Mouse (Mus musculus) lung, embryonic 15.5 days (tissue): ENCODE results near the gene Fastkd5. TPM values are rescaled to one million over a fixed set of nuclear protein-coding genes. Genes with fewer than 3 reads are reported as not detected.
A peak's percentile ranks its signal among the peaks of the same experiment; 100 is the strongest.

Experiments used
- ATAC-seq: fragments of 200-750 bp; cut with Nextera tagmentation; 2 replicates; pipeline ENCODE4 v1.8.0; 2017; ENCODE audit warnings: moderate number of reproducible peaks, borderline replicate concordance; ENCODE audit not compliant: low FRiP score, low TSS enrichment; ENCODE audit errors: extremely low read depth
- H3K27ac ChIP-seq: fragments of 300-500 bp; sonication (generic); 2 replicates; pipeline ENCODE4 v1.5.1; 2015; ENCODE audit warnings: moderate library complexity, mild to moderate bottlenecking, inconsistent platforms
- H3K27me3 ChIP-seq: fragments of 300-500 bp; sonication (generic); 2 replicates; pipeline ENCODE4 v1.6.1; 2015; ENCODE audit warnings: inconsistent platforms
- H3K36me3 ChIP-seq: fragments of 300-500 bp; sonication (generic); 2 replicates; pipeline ENCODE4 v1.6.1; 2015; ENCODE audit warnings: inconsistent platforms
- H3K4me1 ChIP-seq: fragments of 300-500 bp; sonication (generic); 2 replicates; pipeline ENCODE4 v1.6.1; 2015; ENCODE audit warnings: inconsistent platforms
- H3K4me2 ChIP-seq: fragments of 300-500 bp; sonication (generic); 2 replicates; pipeline ENCODE4 v1.6.1; 2015; ENCODE audit warnings: inconsistent platforms, mild to moderate bottlenecking, moderate library complexity
- H3K4me3 ChIP-seq: fragments of 300-500 bp; sonication (generic); 2 replicates; pipeline ENCODE4 v1.5.1; 2015; ENCODE audit warnings: mild to moderate bottlenecking, inconsistent platforms
- H3K9ac ChIP-seq: fragments of 300-500 bp; sonication (generic); 2 replicates; pipeline ENCODE4 v1.6.1; 2015; ENCODE audit warnings: inconsistent platforms
- H3K9me3 ChIP-seq: fragments of 300-500 bp; sonication (generic); 2 replicates; pipeline ENCODE4 v1.6.1; 2016; ENCODE audit warnings: inconsistent platforms
- WGBS: fragments of 180-500 bp; shearing (Covaris S2); methylation state at CpG from one replicate; pipeline ENCODE4 v1.1.7; 2015; 5-methylcytosine and 5-hydroxymethylcytosine counted together
- polyA plus RNA-seq: library from polyadenylated mRNA; unstranded; fragments of >200 nt; fragmentation: Nextera tagmentation; extraction: Ambion mirVana; gene quantifications from 2 replicates; pipeline ENCODE4 v1.2.1, GENCODE M21; 2015

The Fastkd5 gene
- 14.6 and 15.0 TPM in 2 replicates for polyA plus RNA-seq

DNA sequence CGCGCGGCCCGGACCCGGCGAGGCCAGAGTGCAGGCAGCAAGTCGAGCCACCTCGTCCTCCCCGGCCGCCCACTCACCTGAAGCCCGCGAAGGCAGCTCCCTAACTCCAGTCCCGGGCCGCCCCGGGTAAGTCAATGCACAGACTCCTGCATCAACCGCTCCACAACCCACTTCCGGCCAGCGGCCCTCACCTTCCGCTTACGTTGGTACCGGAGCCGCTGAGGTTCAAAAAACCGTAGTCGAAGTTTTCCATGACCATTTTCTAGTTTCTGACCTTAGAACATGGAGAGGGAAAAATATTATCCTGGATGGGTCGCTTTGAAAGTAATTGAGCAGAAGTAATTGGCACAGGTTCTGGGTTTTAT, at the start of gene Fastkd5, which contains the start of gene Ubox5:
Fastkd5 (minus strand) TSS at position 189 of the 365 bp plus-strand sequence.
Ubox5 (minus strand) TSS at position 200 of the 365 bp plus-strand sequence.
- no peaks in the 10 kb centered on the region for H3K9me3 ChIP-seq
- H3K4me1 ChIP-seq: peaks cover 13% of the 10 kb centered on the region
- under 1% methylated on average over 25 of the region's 25 CpGs for WGBS
- peaks cover 19% of the 10 kb centered on the region; the same call in 1 of the 2 replicates for H3K36me3 ChIP-seq
- ATAC-seq: peak; percentile 80
- peaks cover 14% of the 10 kb centered on the region for H3K27me3 ChIP-seq
- H3K9ac ChIP-seq: peak within 1 kb of the TSS; percentile 92
- H3K4me3 ChIP-seq: peak within 1 kb of the TSS; percentile 100
- peak within 1 kb of the TSS; percentile 67 for H3K27ac ChIP-seq
- peak within 1 kb of the TSS; percentile 76 for H3K4me2 ChIP-seq

DNA sequence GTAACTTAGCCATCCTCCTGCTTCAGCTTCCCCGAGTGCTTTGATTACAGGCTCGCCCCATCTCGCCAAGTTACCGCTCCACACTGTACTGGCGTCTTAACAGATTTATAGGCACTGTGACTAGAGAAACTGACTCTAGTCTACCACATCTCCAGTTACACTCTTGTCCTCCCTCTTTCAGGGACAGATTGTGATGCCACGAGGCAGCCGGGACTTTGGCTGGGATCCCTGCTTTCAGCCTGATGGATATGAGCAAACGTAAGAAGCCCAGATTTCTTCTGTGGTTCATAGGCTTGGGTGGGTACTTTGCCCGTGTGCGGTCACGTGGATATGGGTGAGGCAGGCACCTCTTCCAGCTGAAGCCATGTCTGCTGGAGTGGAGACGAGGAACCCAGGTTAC, 49.3 kb upstream of the Fastkd5 start:
- Histone ChIP-seq H3K4me2 (no peak overlapping the region), H3K36me3 (peaks cover 77% of the 10 kb centered on the region), H3K27ac (no peak overlapping the region), H3K27me3 (no peaks in the 10 kb centered on the region), H3K4me3 (no peak overlapping the region), H3K4me1 (no peaks in the 10 kb centered on the region), H3K9me3 (no peaks in the 10 kb centered on the region), H3K9ac (no peak overlapping the region)
- no peak for ATAC-seq
- 92% methylated on average over 12 of the region's 12 CpGs for WGBS

DNA sequence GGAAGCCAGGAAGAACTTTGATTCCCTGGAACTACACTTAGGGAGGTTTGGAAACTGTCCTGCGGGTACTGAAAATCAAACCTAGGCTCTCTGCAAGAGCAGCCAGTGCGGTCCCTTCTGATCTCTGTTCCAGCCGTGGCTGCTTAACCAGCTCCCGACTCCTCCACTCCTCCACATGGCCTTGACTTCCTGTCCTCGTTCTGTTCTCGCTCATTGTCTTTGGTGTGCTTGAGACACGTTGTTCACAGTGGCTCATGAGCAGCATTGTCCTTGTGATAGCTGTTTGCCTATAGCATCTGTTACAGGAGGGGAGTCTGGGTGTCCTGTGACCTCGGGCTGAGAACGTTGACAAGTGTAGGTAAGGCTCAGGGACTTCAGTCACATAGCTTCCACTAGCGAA, 47.4 kb upstream of the Fastkd5 start:
- ATAC-seq: no peak
- no peaks in the 10 kb centered on the region for H3K4me1 ChIP-seq

DNA sequence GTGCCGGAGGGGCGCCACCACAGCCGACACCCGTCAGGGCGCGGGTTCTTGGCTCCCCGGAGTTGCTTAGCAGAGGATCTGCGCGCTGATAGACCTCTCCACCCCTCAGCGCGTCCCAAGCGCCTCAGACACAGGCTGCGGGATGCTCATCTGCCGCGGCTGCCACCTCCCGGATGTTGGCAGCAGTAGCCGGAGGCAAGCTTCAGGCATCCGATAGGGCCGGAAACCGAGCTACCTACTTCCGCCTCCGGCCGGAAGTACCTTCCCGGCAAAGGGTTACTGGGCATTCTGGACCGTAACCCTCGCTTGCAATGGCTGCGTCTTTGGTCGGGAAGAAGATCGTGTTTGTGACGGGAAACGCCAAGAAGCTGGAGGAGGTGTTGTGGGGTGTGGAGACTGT, 37.7 kb upstream of the Fastkd5 start, which contains the start of gene Itpa:
Itpa (plus strand) TSS at position 52 of the 400 bp plus-strand sequence.
- ATAC-seq: peak; percentile 65
- under 1% methylated on average over 31 of the region's 31 CpGs for WGBS

More for the DNA sequence above, 47.4 kb upstream of the Fastkd5 start:
- Histone ChIP-seq H3K9me3 (no peaks in the 10 kb centered on the region), H3K4me2 (no peak overlapping the region), H3K27ac (no peak overlapping the region), H3K4me3 (no peak overlapping the region), H3K36me3 (peaks cover 87% of the 10 kb centered on the region), H3K27me3 (no peaks in the 10 kb centered on the region), H3K9ac (no peak overlapping the region)
- 83% methylated on average over 10 of the region's 10 CpGs for WGBS

DNA sequence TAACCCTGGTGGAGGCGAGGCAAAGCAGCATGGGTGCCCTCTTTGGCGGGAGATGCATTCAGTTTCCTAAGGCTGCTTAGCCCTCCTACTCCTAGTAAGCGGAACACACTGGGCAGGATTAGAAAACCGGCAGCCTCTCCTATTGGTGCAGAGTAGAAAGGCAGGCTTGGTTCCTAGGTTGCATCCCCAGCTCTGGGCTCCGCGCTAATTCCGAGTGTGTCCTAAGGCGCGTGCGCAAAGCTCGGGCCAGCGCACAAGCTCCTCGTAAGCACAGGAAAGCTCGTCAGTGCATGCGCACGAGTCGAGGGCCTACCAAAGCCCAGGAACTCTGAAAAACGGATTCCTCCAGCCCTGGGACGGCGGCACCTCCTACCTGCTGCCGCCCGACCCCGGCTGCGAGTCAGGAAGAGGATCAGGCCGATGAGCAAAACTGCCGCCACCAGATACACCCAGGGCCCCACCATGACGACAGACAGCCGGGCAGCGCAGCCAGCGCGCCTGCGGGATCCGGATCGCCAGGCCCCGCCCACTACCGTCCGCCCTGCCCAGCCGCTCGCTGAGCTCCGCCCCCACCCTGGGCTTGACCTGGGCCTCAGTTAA, 34.4 kb upstream of the Fastkd5 start, which contains the start of gene Ddrgk1:
Ddrgk1 (minus strand) TSS at position 558 of the 600 bp plus-strand sequence.
- peak within 1 kb of the TSS; percentile 76 for H3K9ac ChIP-seq
- peaks cover 24% of the 10 kb centered on the region for H3K4me1 ChIP-seq
- WGBS: under 1% methylated on average over 40 of the region's 40 CpGs
- H3K4me3 ChIP-seq: peak within 1 kb of the TSS; percentile 55
- H3K4me2 ChIP-seq: peak within 1 kb of the TSS; percentile 82
- ATAC-seq: peak; percentile 96
- H3K27ac ChIP-seq: peak within 1 kb of the TSS; percentile 95
- H3K9me3 ChIP-seq: no peaks in the 10 kb centered on the region
- no peaks in the 10 kb centered on the region for H3K27me3 ChIP-seq
- H3K36me3 ChIP-seq: peaks cover 22% of the 10 kb centered on the region

More for the DNA sequence above, 37.7 kb upstream of the Fastkd5 start, which contains the start of gene Itpa:
- H3K4me1 ChIP-seq: peaks cover 30% of the 10 kb centered on the region
- H3K27me3 ChIP-seq: no peaks in the 10 kb centered on the region
- peaks cover 13% of the 10 kb centered on the region for H3K36me3 ChIP-seq
- peak within 1 kb of the TSS; percentile 90 for H3K4me2 ChIP-seq
- peak within 1 kb of the TSS; percentile 81 for H3K27ac ChIP-seq
- H3K9ac ChIP-seq: peak within 1 kb of the TSS; percentile 65
- no peaks in the 10 kb centered on the region for H3K9me3 ChIP-seq
- H3K4me3 ChIP-seq: peak within 1 kb of the TSS; percentile 70

DNA sequence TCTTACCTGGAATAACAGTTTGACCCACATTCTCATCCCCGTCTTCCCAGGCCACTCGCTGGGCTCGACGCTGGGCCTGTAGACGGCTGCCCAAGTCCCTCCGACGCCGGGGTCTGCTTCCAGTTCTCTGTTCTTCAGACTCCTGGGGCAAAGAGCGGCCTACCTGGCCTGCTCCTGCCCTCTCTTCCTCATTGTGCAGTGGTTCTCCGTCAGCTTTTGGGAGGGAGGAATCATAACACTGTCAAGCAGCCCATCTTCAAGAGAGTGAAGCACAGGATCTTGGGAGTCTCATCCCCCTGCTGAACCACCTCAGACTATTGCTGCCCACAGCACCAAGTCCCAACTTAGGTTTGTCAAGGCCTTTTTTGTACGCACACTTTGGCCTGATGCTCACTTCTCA, 33.5 kb upstream of the Fastkd5 start:
- Histone ChIP-seq H3K27ac (no peak overlapping the region), H3K9me3 (no peaks in the 10 kb centered on the region), H3K4me1 (peaks cover 20% of the 10 kb centered on the region), H3K9ac (peak overlapping the region; percentile 17; the same call in 1 of the 2 replicates), H3K4me3 (peak overlapping the region; percentile 55), H3K36me3 (peaks cover 31% of the 10 kb centered on the region), H3K27me3 (no peaks in the 10 kb centered on the region), H3K4me2 (peak overlapping the region; percentile 82)
- 91% methylated on average over 11 of the region's 11 CpGs for WGBS
- no peak for ATAC-seq

DNA sequence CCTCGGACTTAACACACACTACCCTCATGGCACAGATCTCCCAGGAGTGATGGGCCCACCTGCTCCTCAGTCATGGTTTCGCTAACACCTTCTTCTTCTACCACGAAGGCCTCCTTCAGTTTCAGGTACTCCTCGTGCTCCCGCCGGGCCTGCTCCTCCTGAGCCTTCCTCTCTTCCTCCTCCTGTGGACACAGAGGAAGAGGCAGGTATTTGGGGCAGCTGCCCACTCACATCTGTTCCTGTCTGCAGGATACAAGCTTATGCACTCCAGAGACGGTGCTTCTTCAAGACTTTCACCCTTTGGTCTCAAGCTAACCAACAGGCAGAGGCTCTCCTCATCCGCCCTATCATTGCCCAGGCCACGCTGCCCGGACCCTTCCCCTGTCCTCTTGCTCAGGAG, 28.7 kb upstream of the Fastkd5 start:
- H3K4me2 ChIP-seq: no peak overlapping the region
- WGBS: 94% methylated on average over 10 of the region's 10 CpGs
- no peak for ATAC-seq

DNA sequence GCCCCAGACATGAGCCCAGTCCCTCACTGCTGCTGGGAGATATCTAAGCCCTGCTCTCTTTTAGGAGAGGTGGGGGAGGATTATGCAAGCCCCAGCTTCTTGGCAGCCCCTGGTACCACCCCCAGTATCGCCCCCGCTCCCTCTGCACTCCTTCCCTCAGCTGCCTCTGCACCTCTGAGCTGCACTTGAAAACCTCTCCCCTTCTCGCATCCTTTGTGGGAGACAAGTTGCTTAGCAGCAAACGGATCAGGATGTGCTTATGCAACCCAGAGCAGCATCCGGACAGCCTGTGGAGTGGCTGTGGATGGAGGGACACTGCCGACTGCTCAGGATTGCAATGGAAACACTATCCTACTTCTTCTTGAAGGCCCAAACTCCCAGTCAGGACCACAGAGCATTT, 27.7 kb upstream of the Fastkd5 start:
- Histone ChIP-seq H3K4me2 (no peak overlapping the region), H3K27me3 (no peaks in the 10 kb centered on the region), H3K4me1 (0 out of 2 replicates have a peak, but pooled peaks cover under 1% of the 10 kb centered on the region), H3K36me3 (peaks cover 65% of the 10 kb centered on the region), H3K4me3 (no peak overlapping the region), H3K9ac (no peak overlapping the region), H3K27ac (no peak overlapping the region), H3K9me3 (no peaks in the 10 kb centered on the region)
- no peak for ATAC-seq
- WGBS: 78% methylated on average over 6 of the region's 6 CpGs

More for the DNA sequence above, 28.7 kb upstream of the Fastkd5 start:
- no peaks in the 10 kb centered on the region for H3K27me3 ChIP-seq
- H3K9ac ChIP-seq: no peak overlapping the region
- no peaks in the 10 kb centered on the region for H3K9me3 ChIP-seq
- H3K36me3 ChIP-seq: peaks cover 62% of the 10 kb centered on the region
- H3K27ac ChIP-seq: no peak overlapping the region
- peaks cover 10% of the 10 kb centered on the region for H3K4me1 ChIP-seq
- no peak overlapping the region for H3K4me3 ChIP-seq

DNA sequence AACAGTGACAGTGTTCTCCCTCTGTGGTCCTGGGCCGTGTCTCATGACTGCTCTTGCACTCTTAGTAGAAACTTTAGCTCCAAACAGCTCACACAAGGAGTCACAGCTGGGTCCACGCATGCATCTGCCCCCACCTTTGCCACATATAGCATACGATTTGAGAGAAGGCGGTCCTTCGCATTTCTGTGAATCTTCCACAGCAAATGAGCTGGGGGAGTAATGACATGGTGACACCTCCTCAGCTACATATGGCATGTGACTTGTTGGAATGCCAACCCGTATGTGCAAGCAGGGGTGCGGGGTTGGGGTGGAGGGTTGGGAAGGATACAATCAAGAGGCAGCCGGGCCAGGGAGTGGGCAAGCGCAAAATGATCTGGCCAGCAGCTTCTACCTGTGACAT, 26.7 kb upstream of the Fastkd5 start:
- Histone ChIP-seq H3K27me3 (no peaks in the 10 kb centered on the region), H3K9ac (no peak overlapping the region), H3K4me1 (no peaks in the 10 kb centered on the region), H3K36me3 (peaks cover 60% of the 10 kb centered on the region), H3K9me3 (no peaks in the 10 kb centered on the region), H3K27ac (no peak overlapping the region), H3K4me2 (no peak overlapping the region), H3K4me3 (no peak overlapping the region)
- ATAC-seq: no peak
- WGBS: 86% methylated on average over 9 of the region's 9 CpGs

DNA sequence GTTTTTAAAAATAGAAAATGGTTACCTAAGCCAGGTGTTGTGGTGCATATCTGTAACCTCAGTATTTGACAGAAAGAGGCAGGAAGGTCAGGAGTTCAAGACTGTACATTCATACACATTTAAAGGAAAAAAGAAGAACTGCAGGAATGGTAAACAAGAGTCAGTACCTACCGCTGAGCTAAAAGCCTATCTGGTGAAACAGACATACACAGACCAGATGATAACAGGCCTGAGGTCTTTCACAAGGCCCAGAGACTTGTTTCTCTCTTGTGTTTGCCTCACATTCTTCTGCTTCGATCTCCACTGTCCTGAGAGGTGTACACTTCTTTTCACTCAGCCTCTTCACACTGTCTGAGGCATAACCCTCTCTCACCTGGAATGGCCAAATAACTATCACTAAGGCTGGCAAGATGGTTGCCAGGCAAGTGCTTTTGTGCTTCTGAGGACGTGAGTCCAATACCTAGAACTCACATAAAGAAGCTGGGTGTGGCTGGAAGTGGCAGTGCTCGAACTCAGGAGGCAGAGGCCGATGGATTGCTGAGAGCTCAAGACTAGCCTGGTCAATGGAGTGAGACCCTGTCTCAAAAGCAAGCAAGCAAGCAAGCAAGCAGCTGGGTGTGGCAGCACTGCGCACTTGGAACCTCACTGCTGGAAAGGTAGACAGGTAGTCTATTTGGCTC, 26.0 kb upstream of the Fastkd5 start:
- no peak for ATAC-seq
- no peaks in the 10 kb centered on the region for H3K4me1 ChIP-seq
- no peak overlapping the region for H3K9ac ChIP-seq
- WGBS: 83% methylated on average over 6 of the region's 6 CpGs
- peaks cover 53% of the 10 kb centered on the region for H3K36me3 ChIP-seq
- H3K27ac ChIP-seq: no peak overlapping the region
- H3K4me2 ChIP-seq: no peak overlapping the region
- H3K27me3 ChIP-seq: no peaks in the 10 kb centered on the region
- H3K4me3 ChIP-seq: no peak overlapping the region
- no peaks in the 10 kb centered on the region for H3K9me3 ChIP-seq

DNA sequence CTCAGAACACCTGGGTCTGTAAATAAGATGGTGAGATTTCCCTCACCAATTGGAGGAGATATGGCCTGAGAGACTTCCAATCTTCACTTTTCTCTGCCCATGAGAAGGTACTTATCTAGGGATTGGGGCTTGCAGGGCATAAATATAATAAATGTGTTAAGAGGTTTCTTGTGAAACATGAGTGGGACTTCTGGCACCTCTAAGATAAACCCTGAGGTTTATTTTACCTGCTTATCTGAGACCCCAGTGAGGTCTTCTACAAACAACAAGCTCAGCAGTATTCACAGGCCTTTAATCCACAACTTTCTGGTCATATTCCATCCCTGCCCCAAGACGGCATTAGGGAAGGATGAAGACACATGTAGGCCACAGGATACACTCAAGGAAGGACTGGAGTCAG, 23.9 kb upstream of the Fastkd5 start:
- H3K27ac ChIP-seq: no peak overlapping the region
- H3K4me3 ChIP-seq: no peak overlapping the region
- WGBS: 71% methylated on average over 1 of the region's 1 CpGs
- H3K27me3 ChIP-seq: no peaks in the 10 kb centered on the region
- H3K4me2 ChIP-seq: no peak overlapping the region
- no peak for ATAC-seq
- no peak overlapping the region for H3K9ac ChIP-seq
- no peaks in the 10 kb centered on the region for H3K9me3 ChIP-seq
- H3K4me1 ChIP-seq: no peaks in the 10 kb centered on the region
- peaks cover 39% of the 10 kb centered on the region for H3K36me3 ChIP-seq

DNA sequence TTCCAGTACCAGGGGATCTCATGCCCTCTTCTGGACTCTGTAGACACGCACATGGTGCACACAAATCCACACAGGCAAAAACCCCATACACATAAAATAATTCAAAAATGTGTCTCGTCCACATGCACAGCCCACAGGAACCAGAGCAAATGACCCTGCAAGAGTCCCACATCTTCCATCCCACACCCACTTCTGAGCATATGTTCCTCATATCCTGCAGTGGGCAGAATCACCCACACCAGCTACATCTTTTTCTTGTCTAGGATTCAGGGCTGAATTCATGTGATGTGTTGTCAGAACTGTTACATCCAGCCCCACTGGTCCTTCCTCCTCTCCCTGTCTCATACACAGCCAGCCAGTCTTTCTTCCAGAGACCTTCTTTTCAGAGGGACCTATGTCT, 23.5 kb upstream of the Fastkd5 start:
- H3K9me3 ChIP-seq: no peaks in the 10 kb centered on the region
- no peak overlapping the region for H3K4me3 ChIP-seq
- H3K27ac ChIP-seq: no peak overlapping the region
- no peak overlapping the region for H3K9ac ChIP-seq
- H3K4me1 ChIP-seq: no peaks in the 10 kb centered on the region
- ATAC-seq: no peak
- H3K4me2 ChIP-seq: no peak overlapping the region
- H3K36me3 ChIP-seq: peaks cover 34% of the 10 kb centered on the region
- H3K27me3 ChIP-seq: no peaks in the 10 kb centered on the region
- WGBS: 73% methylated on average over 2 of the region's 2 CpGs
